Mouse (Mus musculus) left cerebral cortex, adult 9 months (tissue): Measurements from ENCODE around the gene Twf2.

Experiments used
- DNase-seq, 2 experiments: peaks; one replicate each; pipeline ENCODE4 v3.0.0; 2022; ENCODE audit warnings: low spot score in 2 of 2

Twf2 gene

DNA sequence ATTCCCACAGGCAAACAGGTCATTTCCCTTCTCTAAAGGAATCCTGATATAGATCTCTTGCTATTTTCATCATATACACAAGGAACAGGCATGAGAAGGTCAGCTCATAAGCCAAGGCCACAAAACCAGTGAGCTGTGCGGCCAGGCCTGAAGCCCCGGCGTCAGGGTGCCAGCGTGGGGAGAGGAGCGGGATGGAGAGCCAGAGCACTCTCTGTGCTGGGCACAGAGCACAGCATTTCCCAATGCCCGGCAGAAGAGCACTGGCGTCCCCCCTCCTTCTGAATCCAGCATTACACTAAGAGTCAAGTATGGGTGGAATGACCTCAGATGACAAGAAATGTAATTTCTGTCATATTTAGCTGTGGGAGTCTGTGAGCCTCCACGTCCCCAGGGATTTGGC lies 34.5 kb downstream of the Twf2 start:
- no peak for DNase-seq

DNA sequence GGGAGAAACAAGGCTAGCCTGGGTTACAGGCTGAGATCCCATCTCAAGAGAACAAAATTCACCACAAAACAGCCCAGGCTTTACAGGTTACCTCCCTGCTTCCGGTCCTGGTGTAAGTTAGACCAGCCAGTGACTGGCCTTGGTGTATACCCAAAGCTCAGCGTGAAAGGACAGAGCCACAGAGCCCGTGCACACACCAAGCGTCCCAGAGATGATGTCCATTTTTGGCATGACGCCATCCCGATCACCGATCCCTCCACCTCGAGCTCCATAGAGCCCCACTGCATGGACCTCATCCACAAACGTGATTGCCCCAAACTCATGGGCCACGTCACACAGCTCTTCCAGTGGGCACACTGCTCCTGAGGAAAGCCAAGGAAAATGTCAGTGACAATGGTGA lies 35.0 kb downstream of the Twf2 start:
- no peak for DNase-seq

DNA sequence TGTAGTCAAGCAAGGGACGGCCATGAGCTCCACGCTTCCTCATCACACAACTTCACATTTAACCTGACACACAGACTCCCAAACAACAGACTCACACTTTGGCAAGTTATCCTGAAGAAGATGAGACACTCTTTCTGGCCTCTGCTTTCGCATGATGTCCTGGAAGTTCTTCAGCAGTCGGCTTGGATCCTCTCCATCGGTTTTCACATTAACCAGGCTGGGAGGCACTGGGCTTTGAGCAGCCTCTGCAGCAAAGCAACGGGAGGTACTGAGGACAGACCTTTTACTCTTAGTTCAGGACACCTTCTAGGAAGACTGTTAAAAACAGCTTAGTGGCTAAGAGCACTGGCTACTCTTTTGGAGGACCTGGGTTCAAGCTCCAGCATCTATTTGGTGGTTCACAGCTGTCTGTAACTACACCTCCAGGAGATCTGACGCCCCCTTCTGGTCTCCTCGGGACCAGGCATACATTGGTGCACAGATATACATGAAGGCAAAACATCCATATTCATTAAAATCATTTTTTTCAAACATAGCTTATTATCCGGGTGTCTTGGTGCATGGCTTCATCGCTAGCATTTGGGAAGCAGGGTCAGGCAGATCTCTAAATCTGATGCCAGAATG lies 38.7 kb downstream of the Twf2 start:
- no peak for DNase-seq

DNA sequence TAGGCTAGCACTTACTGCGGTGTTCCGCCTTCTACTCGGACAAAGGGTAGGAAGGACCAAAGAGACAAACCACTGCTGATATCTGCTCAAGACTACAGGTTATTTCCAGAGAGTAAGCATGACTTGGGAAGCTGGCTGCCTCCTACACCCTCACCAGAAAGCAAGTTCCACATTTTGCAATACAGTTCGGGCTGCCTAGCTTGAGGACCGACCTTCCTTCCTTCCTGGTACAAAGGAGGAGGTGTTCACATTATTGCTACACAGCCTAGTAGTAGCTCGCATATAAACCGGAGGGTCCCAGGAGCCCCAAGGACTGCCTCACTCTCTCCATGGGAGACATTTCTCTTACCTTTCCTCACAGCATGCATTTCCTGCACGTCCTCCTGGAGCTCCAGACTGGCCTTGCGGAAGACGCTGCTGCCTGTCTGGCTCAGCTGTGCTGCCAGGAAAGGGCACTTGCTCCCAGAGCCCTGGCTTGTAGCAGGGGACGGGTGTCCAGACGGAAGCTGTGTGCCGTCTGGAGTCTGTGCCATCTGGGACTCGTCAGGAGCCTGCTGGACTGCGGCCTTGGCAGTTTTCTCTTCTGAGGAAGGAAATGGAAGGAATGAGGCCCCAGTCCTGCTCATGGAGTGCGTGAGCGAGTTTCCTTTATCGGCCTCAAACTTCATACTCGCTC lies 40.0 kb downstream of the Twf2 start:
- no peak for DNase-seq

DNA sequence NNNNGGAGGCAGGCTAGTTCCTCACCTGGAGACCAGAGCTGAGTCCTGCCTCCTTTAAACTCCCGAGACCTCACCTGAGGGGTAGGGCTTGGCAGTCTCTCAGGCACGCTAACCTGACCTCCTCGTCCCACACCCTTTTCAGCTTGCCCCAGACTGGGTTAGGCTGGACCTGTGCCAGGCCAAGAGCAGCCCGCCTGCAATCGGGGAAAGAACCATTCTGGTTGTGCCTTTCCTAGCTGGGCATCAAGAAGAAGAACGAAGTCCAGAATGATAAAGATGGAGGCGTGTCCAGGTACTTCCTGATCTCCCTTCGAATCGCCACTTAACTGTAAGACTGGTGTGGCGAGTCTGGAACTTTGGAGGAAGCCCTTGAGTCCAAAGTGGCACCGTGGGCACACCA lies 46.6 kb downstream of the Twf2 start:
- DNase-seq, result no peak

DNA sequence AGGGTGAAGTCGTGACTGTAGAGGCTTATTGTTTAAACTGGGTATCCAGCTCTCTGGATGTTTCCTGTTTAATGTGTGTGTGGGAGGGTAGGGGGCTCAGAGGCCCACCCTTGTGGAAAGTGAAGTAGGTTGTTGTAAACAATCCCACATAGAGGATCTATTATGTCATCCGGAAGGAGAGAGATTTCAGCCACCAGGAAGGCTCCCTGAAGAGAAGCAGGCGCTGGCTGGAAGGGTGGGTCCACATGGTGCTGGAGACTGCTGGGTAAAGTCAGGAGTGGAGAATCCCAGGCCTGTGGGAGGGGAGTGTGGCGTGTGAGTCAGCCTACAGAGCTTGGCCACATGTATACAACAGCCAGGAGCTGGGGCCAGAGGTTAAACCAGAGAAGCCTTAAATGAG lies 47.3 kb downstream of the Twf2 start:
- DNase-seq, result no peak

DNA sequence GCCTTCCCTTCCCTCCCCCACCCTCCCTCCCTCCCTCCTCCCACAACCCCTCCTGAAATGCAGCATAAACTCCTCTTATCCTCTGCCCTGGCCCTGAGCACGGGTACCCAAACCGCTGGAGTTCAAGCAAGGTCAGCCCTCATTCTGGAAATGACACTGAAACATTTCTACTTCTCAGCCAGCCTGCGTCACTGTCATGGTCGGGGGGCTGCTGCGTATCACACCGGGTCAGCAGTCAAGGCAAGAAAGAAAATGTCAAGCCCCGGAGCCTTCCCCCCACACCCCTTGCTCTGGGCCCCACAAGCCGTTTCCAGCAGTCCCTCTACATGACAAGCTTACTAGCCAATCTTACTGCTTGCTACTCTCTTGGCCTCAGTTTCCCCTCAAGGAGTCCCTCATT lies 48.2 kb downstream of the Twf2 start:
- no peak for DNase-seq

DNA sequence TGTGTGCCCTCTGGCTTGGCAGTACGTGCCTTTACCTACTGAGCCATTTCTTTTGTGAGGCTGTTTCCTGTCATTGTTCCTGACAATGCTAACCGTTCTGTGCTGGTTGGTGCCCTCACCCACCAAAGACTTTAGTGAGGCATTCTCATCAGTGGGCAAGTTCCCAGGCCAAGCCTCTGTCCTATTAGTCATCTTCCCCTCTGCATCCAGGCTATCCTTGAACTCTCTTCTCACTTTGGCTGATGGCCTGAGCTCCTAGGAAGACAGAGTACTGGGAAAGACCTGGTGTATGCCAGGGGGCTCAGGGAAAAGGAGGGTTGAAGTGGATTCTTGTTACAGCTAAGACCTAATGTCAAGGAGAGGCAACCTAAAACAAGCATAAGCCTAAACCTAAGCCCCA lies 51.1 kb downstream of the Twf2 start:
- no peak for DNase-seq

DNA sequence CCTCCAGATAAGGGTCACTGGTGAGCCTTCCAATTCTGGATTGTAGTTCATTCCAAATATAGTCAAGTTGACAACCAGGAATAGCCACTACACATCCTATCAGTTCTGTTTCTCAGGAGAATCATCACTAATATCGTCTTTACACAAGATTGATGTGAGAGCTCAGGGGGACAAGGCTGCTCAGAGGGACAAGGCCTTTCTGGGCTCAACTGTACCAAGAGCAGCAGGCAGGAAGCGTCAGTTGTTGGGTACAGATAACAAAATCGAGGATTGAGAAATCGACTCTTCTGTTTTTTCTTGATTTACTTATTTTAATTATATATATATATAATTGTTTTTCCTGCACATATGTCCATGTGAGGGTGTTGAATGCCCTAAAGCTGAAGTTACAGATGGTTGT lies 55.5 kb downstream of the Twf2 start:
- no peak for DNase-seq

DNA sequence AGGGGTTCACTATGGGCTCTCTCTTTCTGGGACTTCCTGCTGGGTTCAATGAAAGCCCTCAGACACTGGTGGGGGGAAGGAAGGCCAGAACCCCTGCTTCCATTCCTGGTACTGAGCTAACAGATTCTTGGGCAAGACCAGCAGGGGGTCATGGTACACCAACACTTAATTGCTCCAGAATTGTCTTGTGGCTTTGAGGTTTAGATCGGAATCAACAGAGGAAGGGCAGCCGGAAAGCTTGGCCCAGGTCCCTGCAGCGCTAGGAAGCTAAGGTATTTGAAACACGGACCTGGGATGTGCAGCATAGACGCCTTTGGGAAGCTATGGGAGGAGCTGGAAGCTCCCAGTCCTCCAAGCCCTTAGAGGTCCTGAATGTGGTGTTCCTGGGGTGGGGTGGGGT lies 56.1 kb downstream of the Twf2 start:
- no peak for DNase-seq

DNA sequence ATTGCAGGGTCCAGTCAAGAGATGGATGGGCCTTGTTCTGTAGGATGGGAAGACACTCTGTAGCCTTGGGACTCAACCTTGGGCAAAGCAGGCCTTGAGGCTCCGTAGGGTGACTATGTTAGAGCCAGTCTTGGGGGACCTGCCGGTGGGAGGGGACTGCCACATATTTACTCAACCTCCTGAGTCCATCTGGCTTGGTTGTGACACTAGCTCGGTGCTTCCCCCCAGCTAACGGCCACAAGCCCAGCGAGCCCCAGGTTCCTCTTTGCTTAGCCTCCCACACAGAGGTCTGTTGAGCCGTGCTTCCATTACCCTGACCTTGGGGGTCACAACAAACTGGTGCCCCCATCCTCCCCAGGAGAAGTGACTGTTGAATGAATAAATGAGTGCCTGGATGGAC lies 58.1 kb downstream of the Twf2 start:
- DNase-seq, result no peak

DNA sequence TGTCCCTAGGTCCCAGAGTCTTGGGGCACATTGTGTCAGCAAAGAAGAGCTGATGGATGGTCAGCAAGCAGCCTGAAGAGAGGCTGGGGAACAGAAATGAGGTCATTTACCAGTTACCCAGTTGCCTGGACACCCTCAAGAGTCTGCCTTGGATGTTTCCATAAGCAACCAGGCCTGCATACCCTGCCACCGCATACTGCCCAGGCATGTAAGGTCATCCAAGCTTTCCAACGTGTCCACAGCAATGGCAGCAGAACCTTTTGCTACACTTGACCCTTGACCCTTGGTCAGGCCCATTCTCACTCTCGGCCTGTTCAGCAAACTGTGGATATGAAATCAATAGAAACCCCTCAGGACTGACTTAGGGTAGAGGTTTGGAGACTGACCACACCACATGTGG lies 58.6 kb downstream of the Twf2 start:
- DNase-seq, result no peak

DNA sequence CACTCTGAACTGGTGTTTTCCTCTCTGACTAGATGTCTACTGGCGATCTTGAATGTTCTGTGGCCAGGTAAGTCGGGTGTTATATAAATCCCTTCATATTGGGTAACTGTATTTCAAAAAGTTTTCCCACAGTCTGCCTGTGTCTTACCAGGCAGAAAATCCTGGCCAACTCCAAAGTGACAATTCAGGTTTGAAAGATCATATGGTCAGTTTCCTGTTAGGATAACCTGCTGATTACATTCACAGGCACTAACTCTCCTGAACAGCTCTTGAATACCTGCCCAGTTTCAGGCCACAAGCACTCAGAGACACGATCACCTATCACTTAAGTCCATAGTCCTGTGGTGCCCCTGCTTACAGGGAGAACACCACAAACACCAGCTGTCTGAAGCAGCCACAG lies 59.2 kb downstream of the Twf2 start:
- no peak for DNase-seq

DNA sequence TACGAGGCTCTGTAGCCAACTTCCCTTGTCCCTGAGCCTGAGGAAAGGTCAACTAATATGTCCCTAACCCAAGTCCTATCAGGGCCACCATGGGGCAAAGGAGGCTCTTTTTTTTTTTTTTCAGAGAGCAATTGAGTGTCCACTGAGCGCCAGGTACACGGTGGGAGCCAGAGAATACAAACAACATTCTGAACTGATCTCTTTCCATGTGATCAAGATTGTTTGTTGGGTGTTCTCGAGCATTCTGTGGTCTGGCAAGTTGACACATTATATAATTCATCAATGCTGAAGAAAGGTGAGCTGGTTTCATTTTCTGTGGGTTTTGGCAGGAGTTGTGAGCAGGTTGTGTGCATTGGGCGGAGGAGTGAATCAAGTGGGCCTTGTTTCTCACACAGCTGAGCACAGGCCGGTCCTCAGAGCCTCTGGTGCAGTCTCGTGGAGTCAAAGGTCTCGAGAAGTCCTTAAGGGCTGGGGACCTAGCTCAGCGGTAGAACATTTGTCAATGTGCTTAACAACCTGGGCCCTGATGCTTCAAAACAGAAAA lies 60.5 kb downstream of the Twf2 start:
- DNase-seq, result no peak
